Mouse (Mus musculus): ENCODE measurements at regions not wholly inside any gene's neighbourhood (a gene's known extent, or its start where the extent isn't known, plus 50 kb on each side); places are given as distances from the start of the nearest gene placed in this dataset.

DNA sequence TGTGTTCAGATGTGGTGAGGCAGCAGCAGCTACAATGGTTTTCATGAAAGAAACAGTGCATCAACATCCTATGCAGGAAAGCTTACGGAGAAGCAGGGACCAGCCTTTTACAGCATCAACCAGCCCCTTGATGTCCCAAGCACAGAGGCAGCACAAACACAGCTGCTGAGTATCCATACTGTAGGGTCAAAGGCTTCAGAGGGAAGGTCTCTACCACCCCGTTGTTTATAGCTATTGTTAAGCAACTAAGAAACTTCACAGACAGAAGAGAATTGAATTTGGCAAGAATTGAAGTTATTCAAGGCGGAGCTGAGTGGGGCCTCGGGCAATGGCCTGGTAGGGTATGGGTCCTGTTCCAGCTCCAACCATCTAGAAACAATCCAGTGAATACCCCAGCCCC is 256.8 kb upstream of the Pabpc6 start:
- TF ChIP-seq CTCF (IDR thresholded peaks at IDR 0.05; ENCODE audit: borderline replicate concordance, insufficient read depth, low read length) (no peak), POLR2A (IDR thresholded peaks at IDR 0.05; ENCODE audit: low read depth, low read length) (no peak)

Measured in embryonic fibroblast, embryonic 13.5 days (primary cell).